Mouse (Mus musculus): Measurements from ENCODE around the gene Rcor3. TPM values are rescaled to one million over a fixed set of nuclear protein-coding genes. Genes with fewer than 3 reads are reported as not detected.

Gene Rcor3
- polyA plus RNA-seq, 1 experiment = 38.0 TPM

- no peaks in the 10 kb centered on the region for H3K4me1 ChIP-seq (ENCODE audit: control insufficient read depth, insufficient read depth, insufficient read length, low read length)
- H3K27me3 ChIP-seq (ENCODE audit: control insufficient read depth, insufficient read depth, low read length) = no peaks in the 10 kb centered on the region
- WGBS = 85% methylated on average over 3 of the region's 3 CpGs
- H3K27ac ChIP-seq (ENCODE audit: insufficient read depth, low read depth, low read length) = no peak overlapping the region
- TF ChIP-seq CTCF (IDR thresholded peaks at IDR 0.05; ENCODE audit: extremely low read depth, insufficient read length, insufficient replicate concordance, low read depth, low read length) (no peak), POLR2A (IDR thresholded peaks at IDR 0.05; ENCODE audit: low read depth, low read length) (no peak)
- no peak overlapping the region for H3K4me3 ChIP-seq (ENCODE audit: low read depth, low read length)
- peaks cover 7% of the 10 kb centered on the region for H3K36me3 ChIP-seq (ENCODE audit: control insufficient read depth, insufficient read depth, low read length)
These were observed 84.1 kb downstream of the Rcor3 start for GRCm38 (mm10) chr1:192053726-192054125.

GRCm38 (mm10) chr1:192052986-192053385 lies 84.9 kb downstream of the Rcor3 start:
- no peaks in the 10 kb centered on the region for H3K27me3 ChIP-seq (ENCODE audit: control insufficient read depth, insufficient read depth, low read length)
- H3K27ac ChIP-seq (ENCODE audit: insufficient read depth, low read depth, low read length) = no peak overlapping the region
- peaks cover 5% of the 10 kb centered on the region for H3K36me3 ChIP-seq (ENCODE audit: control insufficient read depth, insufficient read depth, low read length)
- TF ChIP-seq POLR2A (IDR thresholded peaks at IDR 0.05; ENCODE audit: low read depth, low read length) = no peak
- no peak for TF ChIP-seq CTCF (IDR thresholded peaks at IDR 0.05; ENCODE audit: extremely low read depth, insufficient read length, insufficient replicate concordance, low read depth, low read length)
- no peak overlapping the region for H3K4me3 ChIP-seq (ENCODE audit: low read depth, low read length)
- H3K4me1 ChIP-seq (ENCODE audit: control insufficient read depth, insufficient read depth, insufficient read length, low read length) = no peaks in the 10 kb centered on the region
- 86% methylated on average over 5 of the region's 5 CpGs for WGBS

DNA sequence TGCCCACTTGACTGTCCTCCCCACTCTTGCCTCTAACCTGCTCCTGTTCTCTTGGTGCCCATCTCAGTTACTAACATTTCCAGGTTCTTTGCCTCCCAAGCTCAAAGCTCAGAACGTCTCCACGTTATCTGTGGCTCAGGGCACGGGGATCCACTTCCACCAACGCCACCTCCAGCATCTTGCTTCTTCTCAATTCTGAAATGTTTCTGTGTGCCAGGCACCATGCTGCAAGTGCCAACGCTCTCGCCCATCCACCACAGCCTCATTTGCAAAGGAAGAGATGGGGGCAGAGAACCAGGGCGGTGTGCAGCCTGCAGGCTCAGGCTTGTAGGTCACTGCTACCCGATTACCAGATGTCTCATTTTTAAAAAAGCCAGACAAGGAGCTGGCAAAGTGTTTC lies 85.4 kb downstream of the Rcor3 start:
- TF ChIP-seq CTCF (IDR thresholded peaks at IDR 0.05; ENCODE audit: extremely low read depth, insufficient read length, insufficient replicate concordance, low read depth, low read length) = no peak
- TF ChIP-seq POLR2A (IDR thresholded peaks at IDR 0.05; ENCODE audit: low read depth, low read length) = no peak
- 95% methylated on average over 8 of the region's 8 CpGs for WGBS

More for the DNA sequence above, 85.4 kb downstream of the Rcor3 start:
- Histone ChIP-seq H3K36me3 (ENCODE audit: control insufficient read depth, insufficient read depth, low read length) (peaks cover 3% of the 10 kb centered on the region; the same call in 1 of the 2 replicates), H3K27me3 (ENCODE audit: control insufficient read depth, insufficient read depth, low read length) (no peaks in the 10 kb centered on the region), H3K4me1 (ENCODE audit: control insufficient read depth, insufficient read depth, insufficient read length, low read length) (no peaks in the 10 kb centered on the region), H3K27ac (ENCODE audit: insufficient read depth, low read depth, low read length) (no peak overlapping the region), H3K4me3 (ENCODE audit: low read depth, low read length) (no peak overlapping the region)

Other genes starting within 250 kb of the Rcor3 start
- 15.3 and 16.5 TPM in 2 replicates for gene Slc30a1, start 231.3 kb downstream of the Rcor3 start, polyA plus RNA-seq (2012; rRNA removed)
- gene Rd3, start 160.7 kb downstream of the Rcor3 start, polyA plus RNA-seq (2012; rRNA removed) = 0.10 TPM in 1 of 2 replicates, not detected in the other
- 5.0 and 9.7 TPM in 2 replicates for gene Traf5, start 45.5 kb downstream of the Rcor3 start, polyA plus RNA-seq (2012; rRNA removed)
- 0.08 and 0.14 TPM in 2 replicates for gene Kcnh1, start 52.7 kb upstream of the Rcor3 start, polyA plus RNA-seq (2012; rRNA removed)